Mouse (Mus musculus): Measurements from ENCODE around the gene Zcchc13. TPM values are rescaled to one million over a fixed set of nuclear protein-coding genes. Genes with fewer than 3 reads are reported as not detected.
"Not testable (repeated sequence)": the region's sequence is repeated elsewhere in the genome, so short reads cannot be mapped to it uniquely, and the experiment has no call there.

The Zcchc13 gene
- polyA plus RNA-seq, 1 experiment from 2014 or later: not detected

DNA sequence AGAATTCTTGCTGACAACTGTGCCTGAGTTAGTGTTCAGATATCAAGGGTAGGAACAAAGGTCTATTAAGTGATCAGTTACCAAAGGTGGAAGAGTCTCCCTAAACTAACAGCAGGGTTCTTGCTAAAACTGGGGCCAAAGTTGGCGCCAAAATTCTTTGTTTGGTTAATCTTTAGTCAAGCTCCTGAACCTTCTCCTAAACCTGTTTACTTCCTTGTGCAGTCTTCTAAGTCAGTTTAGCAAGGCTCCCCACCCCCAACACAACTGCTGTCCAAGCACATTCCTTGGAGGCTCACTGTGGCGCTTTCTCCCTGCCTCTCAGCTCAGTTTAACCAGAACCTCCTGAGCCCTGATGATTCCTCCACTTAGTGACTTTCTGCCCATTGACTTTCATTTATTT, 22.6 kb downstream of the Zcchc13 start:
- whole genome bisulfite sequencing: 33% methylated on average over 2 of the region's 2 CpGs
- H3K27me3 ChIP-seq: peaks cover 53% of the 10 kb centered on the region

DNA sequence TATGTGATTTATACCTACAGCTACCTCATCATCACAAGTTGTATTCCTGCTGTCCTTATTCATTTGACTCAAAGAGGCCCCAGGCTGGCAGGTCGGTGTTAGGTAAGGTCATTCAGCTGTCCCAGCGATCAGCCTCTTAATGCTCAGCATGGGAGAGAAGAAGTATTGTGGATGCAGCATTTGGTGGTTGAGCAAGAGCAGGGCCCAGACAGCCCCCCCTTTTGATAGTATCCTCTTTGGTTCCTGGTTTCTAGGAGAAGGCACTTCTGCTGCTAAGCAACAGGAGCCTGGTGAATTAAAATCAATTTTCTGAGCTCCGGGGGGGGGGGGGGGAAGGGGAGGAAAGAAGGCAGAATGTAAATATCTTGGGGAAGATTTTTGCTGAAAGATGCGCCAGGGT, 28.6 kb downstream of the Zcchc13 start:
- Histone ChIP-seq H3K4me3 (no peak overlapping the region), H3K9ac (no peak overlapping the region), H3K9me3 (no peaks in the 10 kb centered on the region; the same call in 1 of the 2 replicates), H3K27me3 (peaks cover 63% of the 10 kb centered on the region), H3K4me2 (no peak overlapping the region), H3K4me1 (replicated peaks) (0 out of 2 replicates have a peak, but pooled peaks cover 3% of the 10 kb centered on the region), H3K27ac (no peak overlapping the region), H3K36me3 (no peaks in the 10 kb centered on the region)
- 50% methylated on average over 4 of the region's 4 CpGs for WGBS
- no peak for ATAC-seq (ENCODE audit: low FRiP score)

More for the DNA sequence above, 22.6 kb downstream of the Zcchc13 start:
- no peaks in the 10 kb centered on the region for H3K9me3 ChIP-seq
- H3K4me2 ChIP-seq: no peak overlapping the region
- H3K4me3 ChIP-seq: no peak overlapping the region
- H3K27ac ChIP-seq: no peak overlapping the region
- H3K9ac ChIP-seq: no peak overlapping the region
- no peak for ATAC-seq (ENCODE audit: low FRiP score)
- no peaks in the 10 kb centered on the region for H3K4me1 ChIP-seq (replicated peaks)
- H3K36me3 ChIP-seq: no peaks in the 10 kb centered on the region

DNA sequence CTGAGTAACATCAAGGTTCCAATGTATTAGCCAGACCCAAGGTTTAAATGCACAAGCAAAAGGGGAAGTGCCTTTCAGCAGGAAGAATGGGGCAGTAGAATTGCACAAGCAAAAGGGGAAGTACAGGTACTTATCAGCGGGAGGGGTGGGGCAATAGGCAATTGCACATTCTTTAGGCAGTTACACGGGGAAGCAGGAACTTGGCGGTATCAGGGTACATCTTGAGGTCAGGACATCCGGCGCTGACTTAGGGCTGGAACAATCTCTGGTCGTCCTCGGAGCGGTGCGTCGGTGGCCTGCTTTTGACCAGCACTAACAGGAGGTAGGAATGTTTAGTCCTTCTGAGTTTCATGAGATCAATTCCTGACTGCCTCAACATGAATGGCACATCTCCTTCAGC, 34.1 kb downstream of the Zcchc13 start:
- H3K36me3 ChIP-seq; H3K4me3 ChIP-seq; H3K9me3 ChIP-seq; ATAC-seq (ENCODE audit: low FRiP score); H3K9ac ChIP-seq; H3K4me2 ChIP-seq; H3K27ac ChIP-seq; H3K4me1 ChIP-seq (replicated peaks): not testable (repeated sequence)
- 90% methylated on average over 10 of the region's 10 CpGs for WGBS
- peaks cover 50% of the 10 kb centered on the region for H3K27me3 ChIP-seq

DNA sequence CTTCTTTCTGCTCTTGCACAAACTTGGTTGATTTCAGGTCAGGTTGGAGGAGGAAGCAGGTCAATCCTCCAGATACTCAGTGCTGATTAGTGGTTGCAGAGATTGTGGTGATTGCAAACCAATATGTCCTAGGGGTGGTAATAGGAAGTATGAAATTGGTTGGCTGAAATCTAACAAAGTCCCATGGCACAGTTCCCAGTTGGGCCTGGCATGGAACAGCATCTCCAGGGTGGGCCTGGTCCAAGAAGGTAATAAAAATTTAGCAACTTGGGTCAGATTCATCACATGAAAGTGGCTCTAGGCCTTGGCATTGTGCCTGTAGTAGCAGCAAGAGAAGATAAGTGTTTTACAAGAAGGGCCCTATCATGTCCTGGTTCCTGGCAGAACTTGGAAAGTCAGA, 39.9 kb downstream of the Zcchc13 start:
- ATAC-seq (ENCODE audit: low FRiP score): no peak

DNA sequence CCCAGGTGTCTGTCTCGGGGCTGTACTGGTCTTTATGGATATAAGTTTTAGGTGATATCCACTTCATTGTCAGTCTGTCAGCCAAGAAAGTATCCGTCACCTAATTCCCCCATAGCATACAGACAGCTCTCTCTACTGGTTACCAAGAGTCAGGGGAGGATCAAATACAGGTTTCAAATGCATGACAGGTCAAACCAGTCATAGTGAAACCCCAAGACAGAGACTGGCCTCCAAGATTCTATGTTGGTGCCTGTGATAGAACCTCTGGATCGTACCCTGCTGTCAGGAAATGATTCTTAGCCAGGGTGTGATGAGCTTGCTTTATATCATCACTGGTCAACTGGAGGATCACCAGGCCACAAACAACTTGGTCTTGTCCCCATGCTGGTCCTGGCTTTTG, 43.4 kb downstream of the Zcchc13 start:
- no peaks in the 10 kb centered on the region for H3K36me3 ChIP-seq
- H3K4me3 ChIP-seq: no peak overlapping the region
- no peak for ATAC-seq (ENCODE audit: low FRiP score)
- peaks cover 39% of the 10 kb centered on the region for H3K27me3 ChIP-seq
- 75% methylated on average over 3 of the region's 3 CpGs for WGBS
- no peaks in the 10 kb centered on the region for H3K9me3 ChIP-seq
- no peak overlapping the region for H3K9ac ChIP-seq
- no peak overlapping the region for H3K27ac ChIP-seq
- H3K4me2 ChIP-seq: no peak overlapping the region
- H3K4me1 ChIP-seq (replicated peaks): no peaks in the 10 kb centered on the region

More for the DNA sequence above, 39.9 kb downstream of the Zcchc13 start:
- H3K9me3 ChIP-seq: no peaks in the 10 kb centered on the region
- H3K4me2 ChIP-seq: no peak overlapping the region
- H3K36me3 ChIP-seq: no peaks in the 10 kb centered on the region
- no peaks in the 10 kb centered on the region for H3K4me1 ChIP-seq (replicated peaks)
- H3K27ac ChIP-seq: no peak overlapping the region
- peaks cover 32% of the 10 kb centered on the region for H3K27me3 ChIP-seq
- no peak overlapping the region for H3K4me3 ChIP-seq
- no peak overlapping the region for H3K9ac ChIP-seq

DNA sequence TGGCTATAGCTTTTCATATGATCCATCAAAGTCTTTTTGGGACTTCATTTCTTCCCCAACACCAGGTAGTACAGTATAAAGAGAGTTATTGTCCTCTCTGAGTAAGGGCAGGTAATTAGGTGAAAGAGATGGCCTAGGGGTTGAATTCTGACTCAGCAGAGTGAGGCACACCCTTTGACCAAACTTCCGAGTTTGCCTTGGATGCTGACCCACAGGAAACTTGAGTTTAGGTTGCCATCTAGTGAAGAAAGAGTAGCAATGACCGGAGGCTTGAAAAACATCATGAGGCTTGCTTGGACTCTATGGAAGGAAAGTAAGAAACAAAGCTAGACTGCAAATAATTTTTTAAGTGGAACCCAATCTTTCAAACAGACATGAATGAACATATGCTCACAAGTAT, 44.3 kb downstream of the Zcchc13 start:
- WGBS: 31% methylated on average over 2 of the region's 2 CpGs
- no peak overlapping the region for H3K4me2 ChIP-seq
- no peak overlapping the region for H3K4me3 ChIP-seq
- H3K27ac ChIP-seq: no peak overlapping the region
- no peaks in the 10 kb centered on the region for H3K9me3 ChIP-seq
- no peak for ATAC-seq (ENCODE audit: low FRiP score)
- peaks cover 47% of the 10 kb centered on the region for H3K27me3 ChIP-seq
- no peaks in the 10 kb centered on the region for H3K36me3 ChIP-seq
- no peaks in the 10 kb centered on the region for H3K4me1 ChIP-seq (replicated peaks)
- H3K9ac ChIP-seq: no peak overlapping the region

Other genes starting within 250 kb of the Zcchc13 start
- 0.43 TPM in 1 of 2 replicates, not detected in the other for gene Tsx, start 216.1 kb upstream of the Zcchc13 start, polyA plus RNA-seq (2015; fragmentation: Nextera tagmentation; extraction: Ambion mirVana)
- not detected in 2 replicates for gene Gm26992, start 208.6 kb upstream of the Zcchc13 start, polyA plus RNA-seq (2015; fragmentation: Nextera tagmentation; extraction: Ambion mirVana)
- gene Slc16a2, start 191.4 kb downstream of the Zcchc13 start, polyA plus RNA-seq (2015; fragmentation: Nextera tagmentation; extraction: Ambion mirVana): 19.5 and 22.3 TPM in 2 replicates